Mouse (Mus musculus) ES-E14 (cell line): ENCODE results near the gene Ttc38. TPM values are rescaled to one million over a fixed set of nuclear protein-coding genes. Genes with fewer than 3 reads are reported as not detected.

Experiments
- DNase-seq: peaks from one replicate; pipeline ENCODE4 v3.0.0-alpha.2; 2013; ENCODE audit warnings: low read depth, low spot score
- H3K27ac ChIP-seq: 2 replicates; pipeline ENCODE4 v1.5.1; 2012; ENCODE audit warnings: low read depth, mild to moderate bottlenecking, low read length, moderate library complexity, mixed read lengths; ENCODE audit not compliant: poor library complexity, insufficient read depth, severe bottlenecking
- H3K36me3 ChIP-seq: 2 replicates; pipeline ENCODE4 v1.6.1; 2012; ENCODE audit warnings: mild to moderate bottlenecking, low read length, moderate library complexity, mixed read lengths; ENCODE audit not compliant: control insufficient read depth, poor library complexity, insufficient read depth, severe bottlenecking
- H3K4me1 ChIP-seq, 2 experiments: fragments of 150-350 bp in 1 of 2; sonication (generic) in 1 of 2; 2 replicates each; pipeline ENCODE4 v1.6.1; 2012; ENCODE audit warnings: low read length in 2 of 2, mild to moderate bottlenecking in 1 of 2, mixed read lengths in 1 of 2; ENCODE audit not compliant: control insufficient read depth in 2 of 2, insufficient read depth in 2 of 2, poor library complexity in 1 of 2
- H3K4me3 ChIP-seq, 2 experiments: fragments of 150-350 bp in 1 of 2; sonication (generic) in 1 of 2; 2 replicates each; pipeline ENCODE4 v1.5.1; 2012; ENCODE audit warnings: low read length in 2 of 2, low read depth in 1 of 2, mild to moderate bottlenecking in 1 of 2, mixed read lengths in 1 of 2; ENCODE audit not compliant: insufficient read depth in 1 of 2, poor library complexity in 1 of 2, severe bottlenecking in 1 of 2
- H3K9ac ChIP-seq: 2 replicates; pipeline ENCODE4 v1.6.1; 2012; ENCODE audit warnings: low read depth, mild to moderate bottlenecking, low read length, mixed read lengths; ENCODE audit not compliant: poor library complexity, insufficient read depth, severe bottlenecking
- H3K9me3 ChIP-seq: fragments of 150-350 bp; sonication (generic); 2 replicates; pipeline ENCODE4 v1.6.1; 2012; ENCODE audit warnings: low read depth, mild to moderate bottlenecking, low read length; ENCODE audit not compliant: control insufficient read depth, insufficient read depth
- CHD2 ChIP-seq: IDR thresholded peaks from 2 replicates; pipeline ENCODE4 v1.6.1; 2014; ENCODE audit warnings: mild to moderate bottlenecking, low read depth, low read length, inconsistent platforms
- HCFC1 ChIP-seq: IDR thresholded peaks from 2 replicates; pipeline ENCODE4 v1.6.1; 2012; ENCODE audit warnings: low read length, inconsistent platforms, borderline replicate concordance; ENCODE audit not compliant: insufficient read depth
- MAFK ChIP-seq: IDR thresholded peaks from 2 replicates; pipeline ENCODE4 v1.6.1; 2014; ENCODE audit warnings: mild to moderate bottlenecking, low read depth, low read length, inconsistent platforms; ENCODE audit not compliant: insufficient read depth
- ZC3H11A ChIP-seq: IDR thresholded peaks from 2 replicates; pipeline ENCODE4 v1.6.1; 2012; ENCODE audit warnings: low read depth, mild to moderate bottlenecking, inconsistent platforms, low read length, borderline replicate concordance
- ZNF384 ChIP-seq: IDR thresholded peaks from 2 replicates; pipeline ENCODE4 v1.6.1; 2012; ENCODE audit warnings: low read depth, low read length, inconsistent platforms
- in situ Hi-C, 2 experiments: fragments of 600-800 bp; cut with MboI; formaldehyde crosslinking; loops; one replicate each; pipeline ENCODE4 v1.15.1; 2025; ENCODE audit warnings: low sequenced_read_pairs in 2 of 2, inconsistent platforms in 1 of 2; ENCODE audit not compliant: unreplicated experiment in 2 of 2
- total RNA-seq: library from RNA; depleted of rRNA; stranded (reverse); fragments of 300-350 nt; gene quantifications from 2 replicates; pipeline ENCODE4 v1.2.3, GENCODE M21; 2012

The Ttc38 gene
- total RNA-seq, 1 experiment: 3.3 TPM

DNA sequence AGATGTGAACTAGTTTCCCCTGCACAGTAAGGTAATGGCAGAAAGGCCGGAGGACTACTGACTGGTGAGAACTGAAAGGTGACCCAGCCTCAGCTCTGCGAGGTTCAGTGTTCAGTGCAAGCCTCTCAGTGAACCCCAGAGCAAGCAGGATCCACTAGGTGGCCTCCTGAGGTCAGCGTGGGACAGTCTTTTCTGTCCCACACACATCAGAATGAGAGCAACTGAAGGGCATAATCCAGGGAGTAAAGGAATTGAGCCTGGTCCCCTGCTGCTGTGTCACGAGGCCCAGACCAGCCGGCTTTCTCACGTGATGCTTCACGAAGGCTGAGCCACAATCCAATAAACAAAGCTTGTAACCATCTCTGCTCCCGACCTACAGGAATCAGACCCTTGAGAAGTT lies 23.7 kb upstream of the Ttc38 start:
- no peak for TF ChIP-seq CHD2
- TF ChIP-seq ZNF384: no peak
- no peak for TF ChIP-seq HCFC1
- TF ChIP-seq ZC3H11A: no peak
- no peak for TF ChIP-seq MAFK

GRCm38 (mm10) chr15:85809091-85809490 lies 23.0 kb upstream of the Ttc38 start:
- no peaks in the 10 kb centered on the region for H3K9me3 ChIP-seq
- no peak overlapping the region for H3K4me3 ChIP-seq
- no peak for DNase-seq
- no peak overlapping the region for H3K27ac ChIP-seq
- in situ Hi-C loops: no loop called here
- H3K4me1 ChIP-seq: peaks cover 3 to 6% of the 10 kb centered on the region in 2 experiments; a peak in 1 of 4 replicates
- no peaks in the 10 kb centered on the region; the same call in 1 of the 2 replicates for H3K36me3 ChIP-seq
- TF ChIP-seq ZNF384: no peak
- no peak for TF ChIP-seq ZC3H11A
- TF ChIP-seq HCFC1: no peak
- TF ChIP-seq MAFK: no peak
- TF ChIP-seq CHD2: no peak
- H3K9ac ChIP-seq: no peak overlapping the region

More for the DNA sequence above, 23.7 kb upstream of the Ttc38 start:
- H3K4me3 ChIP-seq: no peak overlapping the region
- H3K9me3 ChIP-seq: no peaks in the 10 kb centered on the region
- in situ Hi-C loops: no loop called here
- no peak overlapping the region for H3K9ac ChIP-seq
- H3K27ac ChIP-seq: no peak overlapping the region
- no peak for DNase-seq
- H3K36me3 ChIP-seq: no peaks in the 10 kb centered on the region; the same call in 1 of the 2 replicates
- H3K4me1 ChIP-seq: peaks cover under 1 to 4% of the 10 kb centered on the region in 2 experiments; a peak in 1 of 4 replicates

DNA sequence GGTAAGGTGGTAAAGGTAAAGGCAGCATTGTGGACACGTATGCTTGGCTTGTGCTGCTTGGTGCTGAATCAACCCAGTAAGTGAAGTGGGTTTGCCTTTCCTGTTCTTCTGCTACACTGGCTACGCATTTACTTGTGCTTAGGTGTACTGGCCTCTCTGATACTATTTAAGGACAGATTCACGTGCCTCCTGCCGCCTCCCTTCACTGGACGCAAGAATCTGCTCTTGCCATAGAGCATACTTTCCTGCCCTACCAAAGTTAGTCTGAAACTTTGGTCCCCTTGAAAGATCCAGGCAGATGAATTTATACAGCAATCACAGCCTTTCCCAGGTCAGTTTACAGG lies 21.7 kb upstream of the Ttc38 start:
- Histone ChIP-seq H3K27ac (no peak overlapping the region), H3K9me3 (no peaks in the 10 kb centered on the region), H3K4me1 (peaks cover 3 to 6% of the 10 kb centered on the region in 2 experiments; a peak in 1 of 4 replicates), H3K9ac (no peak overlapping the region; the same call in 1 of the 2 replicates), H3K36me3 (no peaks in the 10 kb centered on the region; the same call in 1 of the 2 replicates), H3K4me3 (peak overlapping the region in 1 of 2 experiments; percentile 94; a peak in 1 of 4 replicates)
- no peak for DNase-seq
- in situ Hi-C loops: no loop called here
- TF ChIP-seq CHD2 (no peak), MAFK (no peak), ZNF384 (no peak), ZC3H11A (no peak), HCFC1 (no peak)

GRCm38 (mm10) chr15:85810806-85811521 lies 21.1 kb upstream of the Ttc38 start:
- no peak overlapping the region for H3K27ac ChIP-seq
- in situ Hi-C loops: no loop called here

More at GRCm38 (mm10) chr15:85810806-85811521, 21.1 kb upstream of the Ttc38 start:
- DNase-seq: no peak
- no peak for TF ChIP-seq HCFC1
- TF ChIP-seq MAFK: no peak
- no peak for TF ChIP-seq ZNF384
- TF ChIP-seq CHD2: no peak
- TF ChIP-seq ZC3H11A: no peak
- Histone ChIP-seq H3K9ac (peak overlapping the region; percentile 85), H3K9me3 (no peaks in the 10 kb centered on the region), H3K4me3 (peak overlapping the region; percentile 68 to 94), H3K4me1 (peaks cover 3 to 6% of the 10 kb centered on the region in 2 experiments; a peak in 1 of 4 replicates), H3K36me3 (no peaks in the 10 kb centered on the region; the same call in 1 of the 2 replicates)
